Mouse (Mus musculus) adrenal gland, adult 8-10 months (tissue): ENCODE measurements around the gene Ap1m1. TPM values are rescaled to one million over a fixed set of nuclear protein-coding genes. Genes with fewer than 3 reads are reported as not detected.

Experiments
- DNase-seq: peaks from one replicate; pipeline ENCODE4 v3.0.0; 2022
- total RNA-seq, 4 experiments: library from RNA; stranded (reverse); gene quantifications; 2 replicates each; pipeline ENCODE4 v1.2.4; 2022

Gene Ap1m1
- total RNA-seq, result 10 to 100 TPM; 51.1 to 67.6 (median 57.4) TPM

DNA sequence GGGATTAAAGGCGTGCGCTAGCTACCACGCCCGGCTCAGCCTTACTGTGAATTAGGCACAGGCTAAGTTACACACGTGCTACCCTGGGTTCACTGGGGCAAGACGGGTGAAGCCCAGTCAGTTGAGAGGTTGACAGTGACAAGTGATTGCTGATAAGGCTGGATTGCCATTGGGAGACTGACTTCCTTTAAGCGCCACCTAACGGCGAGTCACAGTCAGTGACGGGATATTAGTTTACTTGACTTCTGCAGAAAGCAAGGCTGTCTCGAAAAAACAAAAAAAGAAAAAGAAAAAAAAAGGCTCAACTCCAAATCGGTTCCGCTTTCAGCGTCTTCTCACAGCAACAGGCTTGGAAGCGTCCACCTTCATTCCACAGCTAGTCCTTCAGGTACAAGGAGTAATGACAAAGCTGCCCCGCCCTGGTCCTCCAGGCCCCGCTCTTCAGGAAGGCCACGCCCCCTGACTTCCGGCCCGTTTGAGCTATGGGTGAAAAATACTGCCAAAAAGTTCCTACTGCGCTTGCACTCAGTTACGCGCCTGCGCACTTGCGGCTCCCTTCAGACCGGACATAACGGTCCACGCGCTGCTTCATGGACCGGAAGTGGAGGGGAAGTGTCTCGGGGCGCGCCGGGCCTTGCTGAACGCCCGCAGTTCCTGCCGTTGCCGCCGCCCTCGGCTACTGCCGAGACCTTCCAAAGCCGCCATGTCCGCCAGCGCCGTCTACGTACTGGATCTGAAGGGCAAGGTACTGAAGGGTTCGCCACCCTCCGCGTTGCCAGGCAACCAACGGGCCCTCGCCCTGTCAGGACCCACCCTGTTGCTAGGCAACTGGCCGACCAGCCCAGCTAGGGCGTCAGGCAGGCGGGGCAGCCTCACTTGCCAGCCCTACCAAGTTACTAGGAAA, at the start of gene Ap1m1:
Gene Ap1m1, plus strand, starts transcription at position 520 of the 904 bp plus-strand sequence.
- DNase-seq, result peak; percentile 98

DNA sequence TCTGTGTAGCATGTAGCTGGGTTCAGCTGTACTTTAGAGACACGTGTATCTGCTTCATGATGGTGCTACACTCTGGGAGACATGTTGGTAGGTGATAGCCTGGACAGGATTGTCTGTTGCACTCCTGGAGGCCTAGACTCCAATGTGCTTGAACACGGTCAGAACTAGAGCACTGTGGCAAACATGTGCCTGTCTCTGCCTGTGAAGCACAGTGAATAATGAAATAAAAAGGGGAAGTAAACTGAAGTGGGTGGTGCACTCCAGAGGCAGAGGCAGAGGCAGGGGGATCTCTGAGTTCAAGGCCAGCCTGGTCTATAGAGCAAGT, 49.6 kb upstream of the Ap1m1 start:
- DNase-seq, result no peak

DNA sequence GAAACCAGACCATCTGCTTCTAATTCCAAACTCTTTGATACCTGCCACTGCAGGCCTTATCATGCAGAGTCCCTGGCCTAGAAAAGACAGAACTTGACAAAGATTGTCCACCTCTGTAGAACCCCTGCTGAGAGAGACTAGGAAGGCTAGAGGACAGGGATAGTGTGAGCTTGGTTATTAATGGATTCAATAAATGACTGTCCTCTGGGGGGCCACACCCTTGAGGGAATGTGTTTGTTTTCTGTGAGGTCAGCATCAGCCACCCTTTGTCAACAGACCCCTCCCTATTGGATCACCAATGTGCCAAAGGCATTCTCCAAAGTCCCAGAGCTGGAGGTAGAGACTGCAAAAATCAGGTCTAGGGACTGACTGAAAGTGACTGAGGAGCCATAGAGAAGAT, 47.8 kb upstream of the Ap1m1 start:
- no peak for DNase-seq

GRCm38 (mm10) chr8:72197997-72198396, 41.8 kb upstream of the Ap1m1 start:
- DNase-seq, result no peak

GRCm38 (mm10) chr8:72208582-72208981, 31.2 kb upstream of the Ap1m1 start:
- no peak for DNase-seq

- no peak for DNase-seq
These were observed 29.6 kb upstream of the Ap1m1 start for GRCm38 (mm10) chr8:72210222-72210621.

GRCm38 (mm10) chr8:72210710-72211109, 29.1 kb upstream of the Ap1m1 start:
- no peak for DNase-seq

GRCm38 (mm10) chr8:72211846-72212245, 28.0 kb upstream of the Ap1m1 start:
- DNase-seq, result no peak

GRCm38 (mm10) chr8:72212751-72213150, 27.1 kb upstream of the Ap1m1 start, which contains the start of gene Cib3:
Gene Cib3 (minus strand): TSS chr8:72212837.
- DNase-seq, result no peak

DNA sequence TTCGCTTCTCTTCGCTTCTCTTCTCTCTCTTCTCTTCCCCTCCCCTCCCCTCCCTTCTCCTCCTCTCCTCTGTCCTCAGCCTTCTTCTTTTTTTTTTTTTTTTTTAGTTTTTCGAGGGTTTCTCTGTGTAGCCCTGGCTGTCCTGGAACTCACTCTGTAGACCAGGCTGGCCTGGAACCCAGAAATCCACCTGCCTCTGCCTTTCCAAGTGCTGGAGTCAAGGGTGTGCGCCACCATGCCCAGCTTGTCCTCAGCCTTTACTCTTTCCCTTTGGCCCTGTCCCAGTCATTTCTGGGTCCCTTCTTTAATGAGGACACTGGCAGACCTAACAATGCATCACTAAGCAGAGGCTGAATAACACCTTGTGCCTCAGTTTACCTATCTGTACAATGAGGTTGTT, 26.3 kb upstream of the Ap1m1 start, which contains the start of gene Gm11034:
Gene Gm11034, minus strand, starts transcription at position 101 of the 400 bp plus-strand sequence.
- DNase-seq, result no peak

- no peak for DNase-seq
These were observed 24.8 kb upstream of the Ap1m1 start for GRCm38 (mm10) chr8:72215060-72215459.

GRCm38 (mm10) chr8:72215871-72216270, 23.9 kb upstream of the Ap1m1 start:
- no peak for DNase-seq

- DNase-seq, result no peak
These were observed 20.9 kb upstream of the Ap1m1 start for GRCm38 (mm10) chr8:72218781-72219540.

GRCm38 (mm10) chr8:72219541-72220363, 20.1 kb upstream of the Ap1m1 start, which contains the start of gene Fam32a:
Gene Fam32a (plus strand): TSS chr8:72219730.
- peak; percentile 87 for DNase-seq

DNA sequence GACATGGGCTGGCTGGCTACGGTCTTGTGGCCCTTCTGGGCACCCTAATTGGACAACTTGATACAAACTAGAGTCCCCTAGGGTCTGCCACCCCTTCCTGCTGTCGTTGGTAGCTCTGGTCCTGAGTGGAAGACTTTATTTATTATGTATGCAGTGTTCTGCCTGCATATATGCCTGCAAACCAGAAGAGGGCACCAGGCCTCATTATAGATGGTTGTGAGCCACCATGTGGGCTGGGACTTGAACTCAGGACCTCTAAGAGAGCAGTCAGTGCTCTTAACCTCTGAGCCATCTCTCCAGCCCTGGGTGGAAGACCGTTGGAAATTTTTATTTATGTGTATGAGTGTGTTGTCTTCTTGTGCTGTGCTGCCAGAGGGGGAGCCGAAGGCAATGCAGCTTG, 19.1 kb upstream of the Ap1m1 start:
- no peak for DNase-seq

DNA sequence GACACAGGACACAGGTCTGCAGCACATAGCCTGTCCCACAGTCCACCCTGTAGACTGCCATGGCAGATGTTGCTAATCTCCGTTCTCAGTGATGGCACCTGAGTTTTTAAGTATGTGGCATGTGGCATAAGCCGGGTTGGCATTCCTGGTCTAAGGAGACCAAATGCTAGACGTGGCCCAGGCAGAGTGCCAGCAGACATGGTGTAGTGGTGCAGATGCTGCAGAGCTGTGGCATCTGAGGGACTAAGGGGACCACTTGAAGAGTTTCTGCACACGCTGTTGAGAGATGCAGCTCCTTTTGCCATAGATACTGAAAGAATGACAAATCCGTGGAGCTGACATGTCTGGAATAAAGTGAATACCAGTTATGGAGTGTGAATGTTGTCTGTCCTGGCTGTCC, 17.2 kb upstream of the Ap1m1 start:
- no peak for DNase-seq

DNA sequence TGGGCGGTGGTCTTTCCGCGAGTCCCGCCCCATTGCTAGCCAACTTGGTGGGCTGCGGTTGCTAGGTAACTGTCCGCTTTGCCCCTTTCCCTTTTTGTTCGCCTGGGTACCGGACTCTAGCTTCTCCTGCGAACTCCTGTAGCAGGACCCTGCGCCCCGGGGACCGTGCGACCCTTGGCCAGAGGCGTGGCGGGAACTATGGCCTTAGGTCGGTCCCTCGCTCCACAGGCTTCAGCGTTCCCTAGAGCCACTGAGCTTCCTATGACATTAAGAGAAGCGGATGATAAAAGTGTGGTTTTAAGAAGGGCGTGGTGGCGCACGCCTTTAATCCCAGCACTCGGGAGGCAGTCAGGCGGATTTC, 565 bp downstream of the Ap1m1 start:
- no peak for DNase-seq

GRCm38 (mm10) chr8:72240951-72241350, 1.1 kb downstream of the Ap1m1 start:
- DNase-seq, result no peak

GRCm38 (mm10) chr8:72242226-72242625, 2.4 kb downstream of the Ap1m1 start:
- DNase-seq, result no peak

DNA sequence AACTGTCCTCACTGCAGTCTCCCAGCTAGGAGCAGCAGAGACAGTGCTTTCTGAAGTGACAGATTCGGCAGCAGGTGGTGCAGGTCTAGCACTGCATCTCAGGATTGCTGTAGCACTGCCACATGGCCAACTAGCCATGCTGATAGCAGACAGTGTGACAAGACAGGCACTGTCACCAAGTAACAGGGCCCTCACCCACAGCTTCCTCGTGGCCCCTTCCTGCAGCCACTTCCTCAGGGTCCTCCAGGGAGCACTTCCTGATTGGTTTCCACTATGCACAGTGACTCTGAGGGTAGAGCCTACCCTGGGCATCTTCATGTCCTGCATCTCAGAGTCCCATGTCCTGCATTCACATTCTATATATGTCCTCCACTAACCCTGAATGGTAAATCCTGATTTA, 4.8 kb downstream of the Ap1m1 start:
- no peak for DNase-seq

DNA sequence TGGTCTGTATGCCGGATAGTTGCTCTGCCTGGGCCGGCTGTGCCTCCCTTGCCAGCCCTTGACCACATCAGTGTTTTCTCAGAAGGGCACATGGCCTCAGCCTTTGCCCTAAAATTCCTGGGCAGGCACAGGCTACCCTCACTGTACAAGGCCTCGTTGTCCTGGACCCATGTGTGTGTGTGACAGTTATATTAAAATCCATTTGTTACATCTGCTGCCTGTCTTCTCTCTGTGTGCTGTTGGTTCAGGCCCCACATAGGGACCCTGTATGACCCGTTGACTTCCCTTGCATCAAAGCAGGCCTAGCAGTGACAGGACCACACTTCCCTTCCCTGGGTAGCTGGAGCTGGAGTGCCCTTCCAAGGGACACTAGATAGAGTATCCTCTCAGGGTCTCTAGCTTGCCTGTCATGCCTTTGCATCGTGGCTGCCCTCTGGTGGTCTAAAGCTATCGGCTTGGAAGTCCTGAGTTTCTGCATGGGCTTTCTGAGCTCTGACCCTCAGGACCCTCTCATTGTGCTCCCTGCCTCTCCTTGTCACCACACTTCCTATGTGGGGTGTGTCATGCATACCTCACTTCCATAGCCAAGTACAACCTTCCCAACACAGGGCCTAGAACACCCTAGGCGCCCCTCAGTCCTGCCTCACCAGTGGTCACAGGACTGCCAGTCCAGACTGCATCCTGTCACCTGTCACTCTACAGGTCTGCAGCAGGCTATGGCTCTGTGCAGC, 17.5 kb downstream of the Ap1m1 start:
- no peak for DNase-seq

DNA sequence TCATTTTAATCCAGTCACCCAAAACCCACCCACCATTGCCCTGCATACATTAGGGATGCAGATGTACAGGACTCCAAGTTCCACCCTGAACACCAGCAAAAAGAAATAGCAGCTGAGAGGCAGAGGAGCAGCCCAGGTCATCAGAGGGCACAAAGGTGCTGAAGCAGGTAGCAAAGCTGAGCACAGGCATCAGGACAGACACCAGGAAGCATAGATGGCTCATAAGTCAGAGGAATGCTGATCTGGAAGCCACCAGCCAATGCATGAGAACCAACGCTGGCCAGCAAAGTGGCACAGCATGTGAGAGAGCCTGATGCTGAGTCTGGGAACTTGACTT, 18.1 kb downstream of the Ap1m1 start:
- DNase-seq, result no peak
